Mouse (Mus musculus): ENCODE measurements around the gene Kif2c. TPM values are rescaled to one million over a fixed set of nuclear protein-coding genes. Genes with fewer than 3 reads are reported as not detected.

The Kif2c gene
- total and polyA plus RNA-seq, 2 experiments from 2014 or later: 8.2 to 10.3 TPM

- 71% methylated on average over 6 of the region's 6 CpGs for WGBS
- Histone ChIP-seq H3K4me3 (ENCODE audit: low read depth, low read length) (no peak overlapping the region), H3K4me2 (ENCODE audit: low read depth, low read length) (no peak overlapping the region), H3K9me3 (replicated peaks; ENCODE audit: control insufficient read depth, low read length) (no peaks in the 10 kb centered on the region), H3K27ac (ENCODE audit: low read depth) (no peak overlapping the region), H3K9ac (replicated peaks; ENCODE audit: low read depth, low read length) (no peak overlapping the region), H3K4me1 (ENCODE audit: control insufficient read depth, insufficient read depth) (peaks cover 7% of the 10 kb centered on the region; the same call in 1 of the 2 replicates), H3K27me3 (ENCODE audit: control insufficient read depth, insufficient read depth, low read length) (no peaks in the 10 kb centered on the region), H3K36me3 (replicated peaks; ENCODE audit: control insufficient read depth, insufficient read depth, low read length) (peaks cover 46% of the 10 kb centered on the region)
- DNase-seq (ENCODE audit: low spot score): no peak
- ATAC-seq (ENCODE audit: insufficient read depth, low read depth): no peak
- TF ChIP-seq CTCF (IDR thresholded peaks at IDR 0.05; ENCODE audit: low read depth) (no peak), EP300 (IDR thresholded peaks at IDR 0.05; ENCODE audit: low read depth) (no peak)
Observed at GRCm38 (mm10) chr4:117149291-117150211, 32.9 kb downstream of the Kif2c start.

- no peak for ATAC-seq (ENCODE audit: insufficient read depth, low read depth)
- DNase-seq (ENCODE audit: low spot score): no peak
- no peaks in the 10 kb centered on the region for H3K27me3 ChIP-seq (ENCODE audit: control insufficient read depth, insufficient read depth, low read length)
- peaks cover 7% of the 10 kb centered on the region; the same call in 1 of the 2 replicates for H3K4me1 ChIP-seq (ENCODE audit: control insufficient read depth, insufficient read depth)
- TF ChIP-seq CTCF (IDR thresholded peaks at IDR 0.05; ENCODE audit: low read depth): no peak
- no peak for TF ChIP-seq EP300 (IDR thresholded peaks at IDR 0.05; ENCODE audit: low read depth)
- H3K4me2 ChIP-seq (ENCODE audit: low read depth, low read length): no peak overlapping the region
- WGBS: 65% methylated on average over 24 of the region's 24 CpGs
- peaks cover 39% of the 10 kb centered on the region for H3K36me3 ChIP-seq (replicated peaks; ENCODE audit: control insufficient read depth, insufficient read depth, low read length)
- no peak overlapping the region for H3K9ac ChIP-seq (replicated peaks; ENCODE audit: low read depth, low read length)
- no peak overlapping the region for H3K4me3 ChIP-seq (ENCODE audit: low read depth, low read length)
- H3K9me3 ChIP-seq (replicated peaks; ENCODE audit: control insufficient read depth, low read length): no peaks in the 10 kb centered on the region
- H3K27ac ChIP-seq (ENCODE audit: low read depth): no peak overlapping the region
Observed at GRCm38 (mm10) chr4:117148815-117149214, 33.6 kb downstream of the Kif2c start.

GRCm38 (mm10) chr4:117148047-117148713 is 34.3 kb downstream of the Kif2c start:
- no peak for TF ChIP-seq EP300 (IDR thresholded peaks at IDR 0.05; ENCODE audit: low read depth)
- no peak for TF ChIP-seq CTCF (IDR thresholded peaks at IDR 0.05; ENCODE audit: low read depth)
- H3K4me1 ChIP-seq (ENCODE audit: control insufficient read depth, insufficient read depth): peaks cover 4% of the 10 kb centered on the region; the same call in 1 of the 2 replicates
- no peak overlapping the region for H3K4me3 ChIP-seq (ENCODE audit: low read depth, low read length)
- WGBS: 78% methylated on average over 18 of the region's 18 CpGs
- H3K27me3 ChIP-seq (ENCODE audit: control insufficient read depth, insufficient read depth, low read length): no peaks in the 10 kb centered on the region
- H3K9me3 ChIP-seq (replicated peaks; ENCODE audit: control insufficient read depth, low read length): no peaks in the 10 kb centered on the region
- no peak overlapping the region for H3K4me2 ChIP-seq (ENCODE audit: low read depth, low read length)
- H3K36me3 ChIP-seq (replicated peaks; ENCODE audit: control insufficient read depth, insufficient read depth, low read length): peaks cover 33% of the 10 kb centered on the region
- ATAC-seq (ENCODE audit: insufficient read depth, low read depth) (no peak), DNase-seq (ENCODE audit: low spot score) (no peak)
- H3K27ac ChIP-seq (ENCODE audit: low read depth): no peak overlapping the region
- H3K9ac ChIP-seq (replicated peaks; ENCODE audit: low read depth, low read length): no peak overlapping the region

- H3K9me3 ChIP-seq (replicated peaks; ENCODE audit: control insufficient read depth, low read length): no peaks in the 10 kb centered on the region
- H3K4me3 ChIP-seq (ENCODE audit: low read depth, low read length): no peak overlapping the region
- WGBS: 38% methylated on average over 15 of the region's 15 CpGs
- DNase-seq (ENCODE audit: low spot score): peak; percentile 60
- no peak overlapping the region for H3K9ac ChIP-seq (replicated peaks; ENCODE audit: low read depth, low read length)
- no peak overlapping the region for H3K4me2 ChIP-seq (ENCODE audit: low read depth, low read length)
- no peaks in the 10 kb centered on the region for H3K4me1 ChIP-seq (ENCODE audit: control insufficient read depth, insufficient read depth)
- peaks cover 13% of the 10 kb centered on the region for H3K36me3 ChIP-seq (replicated peaks; ENCODE audit: control insufficient read depth, insufficient read depth, low read length)
- H3K27me3 ChIP-seq (ENCODE audit: control insufficient read depth, insufficient read depth, low read length): no peaks in the 10 kb centered on the region
- no peak overlapping the region for H3K27ac ChIP-seq (ENCODE audit: low read depth)
- TF ChIP-seq EP300 (IDR thresholded peaks at IDR 0.05; ENCODE audit: low read depth) (no peak), CTCF (IDR thresholded peaks at IDR 0.05; ENCODE audit: low read depth) (peak; percentile 78)
- ATAC-seq (ENCODE audit: insufficient read depth, low read depth): peak; percentile 24; the same call in 1 of the 2 replicates
Observed at GRCm38 (mm10) chr4:117146176-117146575, 36.3 kb downstream of the Kif2c start.

GRCm38 (mm10) chr4:117145248-117145647 is 37.2 kb downstream of the Kif2c start:
- 90% methylated on average over 13 of the region's 13 CpGs for WGBS
- Histone ChIP-seq H3K4me2 (ENCODE audit: low read depth, low read length) (no peak overlapping the region), H3K4me3 (ENCODE audit: low read depth, low read length) (no peak overlapping the region), H3K4me1 (ENCODE audit: control insufficient read depth, insufficient read depth) (no peaks in the 10 kb centered on the region), H3K9me3 (replicated peaks; ENCODE audit: control insufficient read depth, low read length) (no peaks in the 10 kb centered on the region), H3K27me3 (ENCODE audit: control insufficient read depth, insufficient read depth, low read length) (no peaks in the 10 kb centered on the region), H3K9ac (replicated peaks; ENCODE audit: low read depth, low read length) (no peak overlapping the region), H3K36me3 (replicated peaks; ENCODE audit: control insufficient read depth, insufficient read depth, low read length) (peaks cover 4% of the 10 kb centered on the region), H3K27ac (ENCODE audit: low read depth) (no peak overlapping the region)
- DNase-seq (ENCODE audit: low spot score): no peak
- TF ChIP-seq CTCF (IDR thresholded peaks at IDR 0.05; ENCODE audit: low read depth) (no peak), EP300 (IDR thresholded peaks at IDR 0.05; ENCODE audit: low read depth) (no peak)
- ATAC-seq (ENCODE audit: insufficient read depth, low read depth): no peak
